Mouse (Mus musculus) thymus, adult 2 months (tissue): ENCODE measurements around the gene Kif1c.

Experiments used
- CTCF ChIP-seq: fragments of 200-500 bp; IDR thresholded peaks from 2 replicates; pipeline ENCODE4 v1.5.1; 2012; ENCODE audit warnings: mild to moderate bottlenecking, control low read depth, low read length, moderate library complexity, borderline replicate concordance; ENCODE audit not compliant: control insufficient read depth, poor library complexity, insufficient read depth; ENCODE audit errors: extremely low read depth
- POLR2A ChIP-seq: fragments of 200-500 bp; IDR thresholded peaks from 2 replicates; pipeline ENCODE4 v1.6.1; 2012; ENCODE audit warnings: mild to moderate bottlenecking, low read length, control low read depth, moderate library complexity; ENCODE audit not compliant: control insufficient read depth, poor library complexity, insufficient read depth; ENCODE audit errors: extremely low read depth

GRCm38 (mm10) chr11:70765776-70766445 is 65.6 kb downstream of the Kif1c start:
- TF ChIP-seq CTCF: no peak
- TF ChIP-seq POLR2A: no peak
